Mouse (Mus musculus) embryonic facial prominence, embryonic 12.5 days (tissue): ENCODE data around the gene Pip5kl1. TPM values are rescaled to one million over a fixed set of nuclear protein-coding genes. Genes with fewer than 3 reads are reported as not detected.

ENCODE experiments used
- ATAC-seq: fragments of 200-750 bp; cut with Nextera tagmentation; 2 replicates; pipeline ENCODE4 v1.8.0; 2017; ENCODE audit not compliant: insufficient number of reproducible peaks, insufficient read depth, low FRiP score, low TSS enrichment
- H3K27ac ChIP-seq: fragments of 300-500 bp; sonication (generic); 2 replicates; pipeline ENCODE4 v1.5.1; 2016; ENCODE audit warnings: mild to moderate bottlenecking
- H3K27me3 ChIP-seq: fragments of 300-500 bp; sonication (generic); 2 replicates; pipeline ENCODE4 v1.6.1; 2016; ENCODE audit warnings: mild to moderate bottlenecking, moderate library complexity
- H3K36me3 ChIP-seq: fragments of 300-500 bp; sonication (generic); 2 replicates; pipeline ENCODE4 v1.6.1; 2016; ENCODE audit warnings: mild to moderate bottlenecking
- H3K4me1 ChIP-seq: fragments of 300-500 bp; sonication (generic); 2 replicates; pipeline ENCODE4 v1.6.1; 2016
- H3K4me2 ChIP-seq: fragments of 300-500 bp; sonication (generic); replicated peaks from 2 replicates; pipeline ENCODE4 v1.6.1; 2016; ENCODE audit warnings: mild to moderate bottlenecking, moderate library complexity
- H3K4me3 ChIP-seq: fragments of 300-500 bp; sonication (generic); 2 replicates; pipeline ENCODE4 v1.5.1; 2016; ENCODE audit warnings: mild to moderate bottlenecking
- H3K9ac ChIP-seq: fragments of 300-500 bp; sonication (generic); 2 replicates; pipeline ENCODE4 v1.6.1; 2016; ENCODE audit warnings: mild to moderate bottlenecking, moderate library complexity
- H3K9me3 ChIP-seq: fragments of 300-500 bp; sonication (generic); 2 replicates; pipeline ENCODE4 v1.6.1; 2016; ENCODE audit warnings: mild to moderate bottlenecking, moderate library complexity
- WGBS: fragments of 180-500 bp; shearing (Covaris S2); methylation state at CpG from one replicate; pipeline ENCODE4 v1.1.7; 2016; 5-methylcytosine and 5-hydroxymethylcytosine counted together
- polyA plus RNA-seq: library from polyadenylated mRNA; unstranded; fragments of >200 nt; fragmentation: Nextera tagmentation; extraction: Ambion mirVana; gene quantifications from 2 replicates; pipeline ENCODE4 v1.2.1, GENCODE M21; 2016

Pip5kl1 gene
- polyA plus RNA-seq, 1 experiment from 2014 or later = 3.4 TPM

GRCm38 (mm10) chr2:32574901-32575585, 446 bp downstream of the Pip5kl1 start:
- no peak overlapping the region for H3K27ac ChIP-seq
- WGBS = 1% methylated on average over 26 of the region's 26 CpGs
- no peak for ATAC-seq
- H3K9me3 ChIP-seq = no peaks in the 10 kb centered on the region
- H3K27me3 ChIP-seq = peaks cover 29% of the 10 kb centered on the region
- 0 out of 2 replicates have a peak, but pooled peaks cover 5% of the 10 kb centered on the region for H3K36me3 ChIP-seq
- H3K9ac ChIP-seq = peak overlapping the region; percentile 61
- peak overlapping the region; percentile 56 for H3K4me3 ChIP-seq
- peaks cover 16% of the 10 kb centered on the region for H3K4me1 ChIP-seq
- peak overlapping the region; percentile 100 for H3K4me2 ChIP-seq

GRCm38 (mm10) chr2:32575586-32576160, 1.1 kb downstream of the Pip5kl1 start, which contains the start of gene 9430097D07Rik:
9430097D07Rik (minus strand) TSS chr2:32575684.
- Histone ChIP-seq H3K27me3 (peaks cover 34% of the 10 kb centered on the region), H3K4me3 (peak within 1 kb of the TSS; percentile 56), H3K36me3 (0 out of 2 replicates have a peak, but pooled peaks cover 5% of the 10 kb centered on the region), H3K9me3 (no peaks in the 10 kb centered on the region), H3K4me2 (peak within 1 kb of the TSS; percentile 100), H3K9ac (peak within 1 kb of the TSS; percentile 61), H3K4me1 (peaks cover 16% of the 10 kb centered on the region), H3K27ac (no peak within 1 kb of the TSS)
- WGBS = 6% methylated on average over 28 of the region's 28 CpGs
- peak; percentile 23; the same call in 1 of the 2 replicates for ATAC-seq

GRCm38 (mm10) chr2:32576532-32576931, 1.9 kb downstream of the Pip5kl1 start:
- no peak overlapping the region for H3K9ac ChIP-seq
- H3K27me3 ChIP-seq = peaks cover 34% of the 10 kb centered on the region
- no peak overlapping the region for H3K27ac ChIP-seq
- H3K9me3 ChIP-seq = no peaks in the 10 kb centered on the region
- peaks cover 13% of the 10 kb centered on the region for H3K4me1 ChIP-seq
- no peak overlapping the region for H3K4me2 ChIP-seq
- H3K4me3 ChIP-seq = no peak overlapping the region
- 90% methylated on average over 9 of the region's 9 CpGs for WGBS
- 0 out of 2 replicates have a peak, but pooled peaks cover 5% of the 10 kb centered on the region for H3K36me3 ChIP-seq
- ATAC-seq = no peak

GRCm38 (mm10) chr2:32578146-32579046, 3.8 kb downstream of the Pip5kl1 start:
- peaks cover 7% of the 10 kb centered on the region; the same call in 1 of the 2 replicates for H3K4me1 ChIP-seq
- no peak for ATAC-seq
- H3K27ac ChIP-seq = no peak overlapping the region
- H3K36me3 ChIP-seq = no peaks in the 10 kb centered on the region
- H3K27me3 ChIP-seq = peaks cover 45% of the 10 kb centered on the region
- WGBS = 41% methylated on average over 20 of the region's 30 CpGs
- H3K4me3 ChIP-seq = no peak overlapping the region
- H3K9ac ChIP-seq = no peak overlapping the region
- H3K4me2 ChIP-seq = no peak overlapping the region
- no peaks in the 10 kb centered on the region for H3K9me3 ChIP-seq

- H3K27me3 ChIP-seq = peaks cover 45% of the 10 kb centered on the region
These were observed 7.0 kb downstream of the Pip5kl1 start for GRCm38 (mm10) chr2:32581450-32582095.

GRCm38 (mm10) chr2:32582830-32583799, 8.5 kb downstream of the Pip5kl1 start:
- 15% methylated on average over 37 of the region's 37 CpGs for WGBS
- no peak overlapping the region for H3K27ac ChIP-seq
- H3K4me3 ChIP-seq = peak overlapping the region; percentile 23; the same call in 1 of the 2 replicates
- H3K9ac ChIP-seq = no peak overlapping the region
- no peaks in the 10 kb centered on the region for H3K36me3 ChIP-seq
- peak overlapping the region; percentile 53 for H3K4me2 ChIP-seq
- peaks cover 35% of the 10 kb centered on the region for H3K27me3 ChIP-seq
- peaks cover 14% of the 10 kb centered on the region for H3K4me1 ChIP-seq
- ATAC-seq = peak; percentile 49
- no peaks in the 10 kb centered on the region for H3K9me3 ChIP-seq

More at GRCm38 (mm10) chr2:32581450-32582095, 7.0 kb downstream of the Pip5kl1 start:
- H3K36me3 ChIP-seq = no peaks in the 10 kb centered on the region
- ATAC-seq = no peak
- no peak overlapping the region for H3K9ac ChIP-seq
- peak overlapping the region; percentile 33; the same call in 1 of the 2 replicates for H3K4me2 ChIP-seq
- H3K4me1 ChIP-seq = 0 out of 2 replicates have a peak, but pooled peaks cover 6% of the 10 kb centered on the region
- H3K27ac ChIP-seq = no peak overlapping the region
- no peaks in the 10 kb centered on the region for H3K9me3 ChIP-seq
- WGBS = 36% methylated on average over 19 of the region's 19 CpGs
- H3K4me3 ChIP-seq = peak overlapping the region; percentile 22

- Histone ChIP-seq H3K27me3 (peaks cover 15% of the 10 kb centered on the region), H3K27ac (no peak overlapping the region), H3K4me3 (no peak overlapping the region), H3K36me3 (0 out of 2 replicates have a peak, but pooled peaks cover 4% of the 10 kb centered on the region), H3K4me1 (peaks cover 13% of the 10 kb centered on the region), H3K4me2 (no peak overlapping the region), H3K9me3 (no peaks in the 10 kb centered on the region), H3K9ac (no peak overlapping the region)
- WGBS = 80% methylated on average over 7 of the region's 7 CpGs
- ATAC-seq = no peak
These were observed 10.6 kb downstream of the Pip5kl1 start for GRCm38 (mm10) chr2:32585149-32585714.

GRCm38 (mm10) chr2:32586871-32587351, 12.3 kb downstream of the Pip5kl1 start, which contains the start of gene St6galnac4:
St6galnac4 (plus strand) TSS chr2:32587095.
- Histone ChIP-seq H3K36me3 (0 out of 2 replicates have a peak, but pooled peaks cover 4% of the 10 kb centered on the region), H3K27me3 (peaks cover 11% of the 10 kb centered on the region), H3K4me1 (peaks cover 13% of the 10 kb centered on the region), H3K4me2 (peak within 1 kb of the TSS; percentile 62), H3K4me3 (peak within 1 kb of the TSS; percentile 58), H3K27ac (peak within 1 kb of the TSS; percentile 66), H3K9me3 (no peaks in the 10 kb centered on the region), H3K9ac (peak within 1 kb of the TSS; percentile 63)
- peak; percentile 71 for ATAC-seq
- under 1% methylated on average over 38 of the region's 38 CpGs for WGBS

- no peak for ATAC-seq
- Histone ChIP-seq H3K9me3 (no peaks in the 10 kb centered on the region), H3K27ac (no peak overlapping the region), H3K36me3 (0 out of 2 replicates have a peak, but pooled peaks cover 4% of the 10 kb centered on the region), H3K4me1 (peaks cover 13% of the 10 kb centered on the region), H3K27me3 (peaks cover 4% of the 10 kb centered on the region; the same call in 1 of the 2 replicates), H3K9ac (peak overlapping the region; percentile 63), H3K4me3 (peak overlapping the region; percentile 58), H3K4me2 (peak overlapping the region; percentile 62)
- 37% methylated on average over 9 of the region's 9 CpGs for WGBS
These were observed 13.2 kb downstream of the Pip5kl1 start for GRCm38 (mm10) chr2:32587731-32588321.
